Mouse (Mus musculus): ENCODE measurements around the gene Ddah1. TPM values are rescaled to one million over a fixed set of nuclear protein-coding genes. Genes with fewer than 3 reads are reported as not detected.

The Ddah1 gene
- polyA plus RNA-seq, 1 experiment from 2014 or later, result 20.2 TPM

DNA sequence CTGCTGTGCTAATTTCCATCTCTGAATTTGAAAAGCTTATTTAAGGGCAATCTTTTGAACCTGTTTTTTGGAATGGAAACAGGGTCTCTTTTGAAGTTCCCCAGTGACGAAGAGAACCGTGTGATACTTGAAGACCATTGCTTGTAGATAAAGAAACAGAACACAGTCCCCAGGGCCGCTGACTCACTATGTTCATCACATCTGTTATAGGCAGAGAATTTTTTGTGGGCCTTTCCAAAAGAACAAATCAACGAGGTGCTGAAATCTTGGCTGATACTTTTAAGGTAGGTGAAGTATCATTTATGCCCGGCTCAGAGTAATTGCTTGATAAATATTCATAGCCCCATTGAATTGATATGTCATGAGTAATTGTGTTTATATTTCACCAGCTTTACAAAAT is 93.6 kb downstream of the Ddah1 start:
- Histone ChIP-seq H3K4me3 (ENCODE audit: low read depth, low read length) (no peak overlapping the region), H3K9ac (ENCODE audit: low read length) (no peak overlapping the region), H3K4me2 (replicated peaks; ENCODE audit: low read depth) (no peak overlapping the region), H3K4me1 (replicated peaks; ENCODE audit: control insufficient read depth, insufficient read depth) (no peaks in the 10 kb centered on the region), H3K36me3 (ENCODE audit: control insufficient read depth, insufficient read depth, low read length) (no peaks in the 10 kb centered on the region), H3K27ac (replicated peaks) (no peak overlapping the region), H3K27me3 (ENCODE audit: control insufficient read depth, insufficient read depth, low read length) (no peaks in the 10 kb centered on the region), H3K9me3 (ENCODE audit: control insufficient read depth, low read length) (no peaks in the 10 kb centered on the region)
- 88% methylated on average over 5 of the region's 5 CpGs for WGBS
- TF ChIP-seq CTCF (IDR thresholded peaks at IDR 0.05; ENCODE audit: low read depth) (no peak), EP300 (optimal IDR thresholded peaks at IDR 0.05) (no peak)
- no peak for DNase-seq (ENCODE audit: low spot score)
- no peak for ATAC-seq (ENCODE audit: low FRiP score, low TSS enrichment)

DNA sequence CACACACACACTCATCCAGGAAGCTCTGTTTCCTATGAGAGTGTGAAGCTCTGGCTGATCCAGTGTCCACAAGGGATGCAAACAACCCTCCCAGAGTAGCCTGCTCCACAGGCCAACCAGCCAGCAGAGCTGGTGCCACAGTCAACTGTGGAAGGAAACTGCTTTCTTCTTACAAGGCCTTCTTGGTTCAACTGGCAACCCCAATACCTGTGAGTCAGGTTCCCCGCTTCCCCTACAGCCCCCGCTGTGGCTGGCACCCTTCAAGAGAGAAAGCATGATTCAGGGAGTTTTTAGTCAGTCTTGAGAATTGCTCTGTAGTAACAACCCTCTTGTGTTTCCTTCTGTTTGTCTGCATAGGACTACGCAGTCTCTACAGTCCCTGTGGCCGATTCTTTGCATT is 94.3 kb downstream of the Ddah1 start:
- TF ChIP-seq EP300 (optimal IDR thresholded peaks at IDR 0.05) (no peak), CTCF (IDR thresholded peaks at IDR 0.05; ENCODE audit: low read depth) (no peak)
- ATAC-seq (ENCODE audit: low FRiP score, low TSS enrichment), result no peak
- Histone ChIP-seq H3K4me3 (ENCODE audit: low read depth, low read length) (no peak overlapping the region), H3K9me3 (ENCODE audit: control insufficient read depth, low read length) (no peaks in the 10 kb centered on the region), H3K4me2 (replicated peaks; ENCODE audit: low read depth) (no peak overlapping the region), H3K36me3 (ENCODE audit: control insufficient read depth, insufficient read depth, low read length) (no peaks in the 10 kb centered on the region), H3K4me1 (replicated peaks; ENCODE audit: control insufficient read depth, insufficient read depth) (no peaks in the 10 kb centered on the region), H3K27ac (replicated peaks) (no peak overlapping the region), H3K9ac (ENCODE audit: low read length) (no peak overlapping the region), H3K27me3 (ENCODE audit: control insufficient read depth, insufficient read depth, low read length) (no peaks in the 10 kb centered on the region)
- WGBS, result 98% methylated on average over 4 of the region's 4 CpGs
- no peak for DNase-seq (ENCODE audit: low spot score)

DNA sequence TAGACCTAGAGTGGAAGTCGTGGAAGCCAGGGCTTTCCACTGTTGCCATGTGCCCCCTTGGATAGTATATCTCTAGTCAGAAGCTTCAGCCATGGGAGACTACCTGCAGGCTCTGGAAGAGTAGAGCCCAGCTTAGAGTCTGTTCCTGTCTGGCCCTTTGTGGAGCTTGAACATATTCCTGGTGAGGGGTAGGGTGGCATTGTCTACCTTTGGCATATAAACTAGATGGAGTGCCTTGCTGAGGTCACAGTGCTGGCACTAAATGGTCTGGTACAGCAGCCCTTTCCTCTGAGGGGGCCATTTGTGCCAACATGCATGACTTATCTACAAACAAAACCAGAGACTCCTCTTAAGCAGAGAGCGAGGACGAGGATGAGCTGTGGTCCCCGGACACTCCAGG is 95.2 kb downstream of the Ddah1 start:
- no peak overlapping the region for H3K4me2 ChIP-seq (replicated peaks; ENCODE audit: low read depth)
- DNase-seq (ENCODE audit: low spot score), result no peak
- no peak for TF ChIP-seq EP300 (optimal IDR thresholded peaks at IDR 0.05)
- H3K27me3 ChIP-seq (ENCODE audit: control insufficient read depth, insufficient read depth, low read length), result no peaks in the 10 kb centered on the region
- H3K36me3 ChIP-seq (ENCODE audit: control insufficient read depth, insufficient read depth, low read length), result no peaks in the 10 kb centered on the region
- H3K9ac ChIP-seq (ENCODE audit: low read length), result no peak overlapping the region
- ATAC-seq (ENCODE audit: low FRiP score, low TSS enrichment), result no peak
- no peak overlapping the region for H3K4me3 ChIP-seq (ENCODE audit: low read depth, low read length)
- 82% methylated on average over 4 of the region's 4 CpGs for WGBS
- H3K9me3 ChIP-seq (ENCODE audit: control insufficient read depth, low read length), result no peaks in the 10 kb centered on the region
- no peak overlapping the region for H3K27ac ChIP-seq (replicated peaks)
- H3K4me1 ChIP-seq (replicated peaks; ENCODE audit: control insufficient read depth, insufficient read depth), result no peaks in the 10 kb centered on the region

DNA sequence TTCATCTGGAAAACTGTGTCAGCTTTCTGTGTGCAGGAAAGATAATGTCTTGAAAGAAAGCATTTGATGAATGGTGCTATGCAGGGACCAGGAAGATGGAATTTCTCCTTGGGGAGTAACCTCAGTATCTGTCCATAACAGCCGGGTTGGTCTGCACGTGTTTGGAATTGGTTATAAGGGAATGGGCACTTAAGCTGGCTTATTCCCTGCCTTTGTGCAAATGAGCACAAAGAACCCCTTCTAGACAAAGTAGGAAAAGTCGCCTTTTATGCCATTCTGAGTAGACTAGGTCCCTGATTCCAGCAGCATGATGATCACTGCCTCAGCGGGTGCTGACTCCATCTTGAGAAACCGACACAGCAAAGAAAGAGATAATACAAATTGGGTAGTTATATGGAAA is 96.0 kb downstream of the Ddah1 start:
- Histone ChIP-seq H3K27ac (replicated peaks) (no peak overlapping the region), H3K9ac (ENCODE audit: low read length) (no peak overlapping the region), H3K4me1 (replicated peaks; ENCODE audit: control insufficient read depth, insufficient read depth) (no peaks in the 10 kb centered on the region), H3K4me3 (ENCODE audit: low read depth, low read length) (no peak overlapping the region), H3K36me3 (ENCODE audit: control insufficient read depth, insufficient read depth, low read length) (no peaks in the 10 kb centered on the region), H3K4me2 (replicated peaks; ENCODE audit: low read depth) (no peak overlapping the region), H3K9me3 (ENCODE audit: control insufficient read depth, low read length) (no peaks in the 10 kb centered on the region), H3K27me3 (ENCODE audit: control insufficient read depth, insufficient read depth, low read length) (no peaks in the 10 kb centered on the region)
- TF ChIP-seq CTCF (IDR thresholded peaks at IDR 0.05; ENCODE audit: low read depth), result no peak
- TF ChIP-seq EP300 (optimal IDR thresholded peaks at IDR 0.05), result no peak
- no peak for ATAC-seq (ENCODE audit: low FRiP score, low TSS enrichment)
- 81% methylated on average over 5 of the region's 5 CpGs for WGBS
- no peak for DNase-seq (ENCODE audit: low spot score)

DNA sequence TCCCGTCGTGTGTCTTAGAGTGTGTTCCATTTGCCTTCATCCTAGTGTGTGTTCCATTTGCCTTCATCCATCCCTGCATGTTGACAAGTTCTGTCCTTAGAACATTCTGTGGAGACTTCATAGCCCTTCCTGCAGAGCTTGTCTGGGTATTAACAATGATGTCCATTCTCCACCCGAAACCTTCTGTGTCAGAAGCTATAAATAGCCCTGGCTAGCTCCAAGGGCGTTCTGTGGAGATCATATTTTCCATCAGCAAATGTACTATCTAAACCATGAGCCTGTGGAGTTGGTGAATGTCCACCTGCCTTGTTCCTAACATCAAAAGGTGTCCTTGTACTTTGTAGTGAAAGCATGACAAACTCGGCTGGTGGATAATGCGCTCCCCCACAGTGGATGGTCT is 96.8 kb downstream of the Ddah1 start:
- ATAC-seq (ENCODE audit: low FRiP score, low TSS enrichment) (no peak), DNase-seq (ENCODE audit: low spot score) (no peak)
- 78% methylated on average over 6 of the region's 6 CpGs for WGBS
- no peaks in the 10 kb centered on the region for H3K9me3 ChIP-seq (ENCODE audit: control insufficient read depth, low read length)
- no peak overlapping the region for H3K27ac ChIP-seq (replicated peaks)
- no peaks in the 10 kb centered on the region for H3K4me1 ChIP-seq (replicated peaks; ENCODE audit: control insufficient read depth, insufficient read depth)
- H3K27me3 ChIP-seq (ENCODE audit: control insufficient read depth, insufficient read depth, low read length), result no peaks in the 10 kb centered on the region
- H3K4me3 ChIP-seq (ENCODE audit: low read depth, low read length), result no peak overlapping the region
- H3K36me3 ChIP-seq (ENCODE audit: control insufficient read depth, insufficient read depth, low read length), result no peaks in the 10 kb centered on the region
- no peak overlapping the region for H3K9ac ChIP-seq (ENCODE audit: low read length)
- no peak overlapping the region for H3K4me2 ChIP-seq (replicated peaks; ENCODE audit: low read depth)
- TF ChIP-seq EP300 (optimal IDR thresholded peaks at IDR 0.05), result no peak
- TF ChIP-seq CTCF (IDR thresholded peaks at IDR 0.05; ENCODE audit: low read depth), result no peak

DNA sequence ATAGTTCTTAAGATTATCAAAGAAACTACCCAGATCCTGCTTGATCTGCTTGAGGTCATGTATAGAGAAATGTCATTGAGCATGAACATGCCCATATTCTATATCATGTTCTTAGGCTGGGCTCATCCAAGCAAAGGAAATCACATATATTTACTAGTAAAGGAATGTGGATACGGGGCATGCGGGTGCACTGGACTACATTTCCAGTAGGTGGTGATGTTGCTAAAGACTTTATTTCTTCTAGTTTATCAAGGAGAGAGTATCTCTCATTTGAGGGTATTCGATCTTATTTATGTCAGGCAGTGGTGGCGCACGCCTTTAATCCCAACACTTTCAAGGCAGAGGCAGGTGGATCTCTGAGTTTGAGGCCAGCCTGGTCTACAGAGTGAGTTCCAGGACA is 99.9 kb downstream of the Ddah1 start:
- no peaks in the 10 kb centered on the region for H3K4me1 ChIP-seq (replicated peaks; ENCODE audit: control insufficient read depth, insufficient read depth)
- H3K36me3 ChIP-seq (ENCODE audit: control insufficient read depth, insufficient read depth, low read length), result no peaks in the 10 kb centered on the region
- DNase-seq (ENCODE audit: low spot score) (no peak), ATAC-seq (ENCODE audit: low FRiP score, low TSS enrichment) (no peak)
- no peaks in the 10 kb centered on the region for H3K9me3 ChIP-seq (ENCODE audit: control insufficient read depth, low read length)
- H3K9ac ChIP-seq (ENCODE audit: low read length), result no peak overlapping the region
- no peaks in the 10 kb centered on the region for H3K27me3 ChIP-seq (ENCODE audit: control insufficient read depth, insufficient read depth, low read length)
- TF ChIP-seq EP300 (optimal IDR thresholded peaks at IDR 0.05) (no peak), CTCF (IDR thresholded peaks at IDR 0.05; ENCODE audit: low read depth) (peak; percentile 54)
- H3K4me3 ChIP-seq (ENCODE audit: low read depth, low read length), result no peak overlapping the region
- H3K4me2 ChIP-seq (replicated peaks; ENCODE audit: low read depth), result no peak overlapping the region
- WGBS, result 93% methylated on average over 5 of the region's 5 CpGs
- no peak overlapping the region for H3K27ac ChIP-seq (replicated peaks)
